Mouse (Mus musculus): Measurements from ENCODE around the gene Tbcd. TPM values are rescaled to one million over a fixed set of nuclear protein-coding genes. Genes with fewer than 3 reads are reported as not detected.

The Tbcd gene
- polyA plus RNA-seq, 1 experiment: 23.4 TPM

DNA sequence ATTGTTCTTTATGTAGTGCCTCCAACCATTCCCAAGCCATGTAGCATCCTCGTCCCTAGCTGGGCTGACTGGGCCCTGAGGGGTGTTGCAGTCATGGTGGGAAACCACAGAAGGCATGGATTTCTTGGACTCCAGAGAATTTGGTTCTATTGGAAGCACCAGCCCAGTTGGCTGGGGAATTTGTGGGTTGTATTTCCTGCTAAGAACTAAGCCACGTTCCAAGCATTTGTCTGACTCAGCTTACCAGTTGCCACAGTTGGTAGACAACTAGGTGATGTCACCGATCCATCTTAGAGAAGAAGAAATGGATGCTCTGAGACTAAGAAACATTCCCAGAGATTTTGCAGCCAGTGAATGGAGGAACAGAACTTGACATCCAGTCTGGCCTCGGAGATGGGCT lies 10.1 kb upstream of the Tbcd start:
- Histone ChIP-seq H3K27ac (ENCODE audit: control insufficient read depth, insufficient read depth, low read depth, low read length) (no peak overlapping the region), H3K36me3 (ENCODE audit: control insufficient read depth, insufficient read depth, low read length) (no peaks in the 10 kb centered on the region), H3K4me1 (ENCODE audit: control insufficient read depth, insufficient read depth, low read length) (no peaks in the 10 kb centered on the region; the same call in 1 of the 2 replicates), H3K27me3 (ENCODE audit: control insufficient read depth, insufficient read depth, low read length) (no peaks in the 10 kb centered on the region), H3K4me3 (ENCODE audit: control insufficient read depth, low read depth, low read length) (no peak overlapping the region)
- TF ChIP-seq POLR2A (IDR thresholded peaks at IDR 0.05; ENCODE audit: control insufficient read depth, low read depth, low read length) (no peak), CTCF (IDR thresholded peaks at IDR 0.05; ENCODE audit: control insufficient read depth, insufficient read depth, insufficient replicate concordance, low read depth, low read length) (no peak)

DNA sequence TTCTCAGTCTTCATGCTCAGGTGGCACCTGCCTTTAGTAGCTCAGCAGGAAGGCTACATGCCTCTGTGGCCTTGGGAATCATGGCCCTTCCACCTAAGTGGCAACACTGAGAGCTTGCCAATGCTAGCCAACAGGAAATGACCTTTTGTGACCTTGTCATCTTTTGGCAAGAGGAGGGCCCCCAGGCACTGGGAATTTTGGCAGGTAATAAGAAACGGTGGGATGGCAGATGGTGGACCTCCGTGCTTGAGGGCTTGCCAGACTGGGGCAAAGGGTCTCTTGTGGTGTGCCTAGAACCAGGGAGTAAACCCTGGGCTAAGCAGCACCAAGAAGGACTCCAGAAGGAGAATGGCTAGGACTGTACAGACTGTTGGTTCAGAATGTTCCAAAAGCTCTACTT lies 9.7 kb upstream of the Tbcd start:
- H3K27me3 ChIP-seq (ENCODE audit: control insufficient read depth, insufficient read depth, low read length): no peaks in the 10 kb centered on the region
- H3K36me3 ChIP-seq (ENCODE audit: control insufficient read depth, insufficient read depth, low read length): no peaks in the 10 kb centered on the region
- H3K4me1 ChIP-seq (ENCODE audit: control insufficient read depth, insufficient read depth, low read length): no peaks in the 10 kb centered on the region; the same call in 1 of the 2 replicates
- H3K27ac ChIP-seq (ENCODE audit: control insufficient read depth, insufficient read depth, low read depth, low read length): no peak overlapping the region
- TF ChIP-seq CTCF (IDR thresholded peaks at IDR 0.05; ENCODE audit: control insufficient read depth, insufficient read depth, insufficient replicate concordance, low read depth, low read length): no peak
- no peak for TF ChIP-seq POLR2A (IDR thresholded peaks at IDR 0.05; ENCODE audit: control insufficient read depth, low read depth, low read length)
- H3K4me3 ChIP-seq (ENCODE audit: control insufficient read depth, low read depth, low read length): no peak overlapping the region

DNA sequence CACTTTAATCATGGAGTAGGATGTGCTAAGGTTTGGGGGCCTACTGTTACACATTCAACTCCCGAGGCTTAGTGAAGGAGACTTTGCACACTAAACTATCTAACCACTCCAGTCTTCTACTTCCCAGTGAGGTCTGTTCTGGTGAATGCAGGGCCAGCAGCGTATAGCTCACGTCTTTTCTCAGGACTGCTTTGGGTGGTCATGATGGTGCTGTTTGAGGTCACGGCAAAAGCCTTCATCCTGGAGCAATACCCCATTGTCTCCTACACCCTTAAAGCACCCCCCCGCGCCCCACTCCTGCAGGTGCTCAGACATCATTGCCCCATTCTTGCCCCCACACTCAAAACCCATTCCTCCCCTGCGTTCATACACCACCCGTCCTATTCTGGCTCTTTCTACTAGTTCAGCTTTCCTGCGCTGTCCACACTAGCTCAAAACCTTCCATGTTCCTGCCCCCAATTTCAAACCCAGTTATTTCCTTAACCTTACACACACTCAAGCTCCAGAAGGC lies 478 bp upstream of the Tbcd start:
- Histone ChIP-seq H3K4me3 (ENCODE audit: control insufficient read depth, low read depth, low read length) (peak overlapping the region; percentile 96), H3K36me3 (ENCODE audit: control insufficient read depth, insufficient read depth, low read length) (no peaks in the 10 kb centered on the region), H3K4me1 (ENCODE audit: control insufficient read depth, insufficient read depth, low read length) (peaks cover 9% of the 10 kb centered on the region), H3K27ac (ENCODE audit: control insufficient read depth, insufficient read depth, low read depth, low read length) (no peak overlapping the region), H3K27me3 (ENCODE audit: control insufficient read depth, insufficient read depth, low read length) (no peaks in the 10 kb centered on the region)
- TF ChIP-seq CTCF (IDR thresholded peaks at IDR 0.05; ENCODE audit: control insufficient read depth, insufficient read depth, insufficient replicate concordance, low read depth, low read length) (no peak), POLR2A (IDR thresholded peaks at IDR 0.05; ENCODE audit: control insufficient read depth, low read depth, low read length) (no peak)

DNA sequence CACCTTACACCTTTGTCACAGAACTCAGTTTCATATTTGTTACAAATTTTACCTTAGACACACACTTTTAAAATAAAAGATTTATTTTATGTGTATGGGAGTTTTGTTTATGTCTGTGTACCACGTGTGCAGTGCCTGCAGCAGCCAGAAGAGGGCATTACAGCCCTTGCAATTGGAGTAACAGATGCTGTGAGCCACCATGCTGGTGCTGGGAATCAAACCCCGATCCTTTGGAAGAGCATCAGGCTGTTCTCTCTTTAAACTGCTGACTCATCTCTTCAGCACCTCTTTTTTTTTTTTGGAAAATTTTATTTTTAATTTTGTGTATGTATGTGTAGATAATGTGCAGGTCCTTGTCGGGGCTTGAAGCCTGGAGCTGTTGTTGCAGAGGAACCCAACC lies 6.1 kb downstream of the Tbcd start:
- Histone ChIP-seq H3K36me3 (ENCODE audit: control insufficient read depth, insufficient read depth, low read length) (0 out of 2 replicates have a peak, but pooled peaks cover 1% of the 10 kb centered on the region), H3K27me3 (ENCODE audit: control insufficient read depth, insufficient read depth, low read length) (no peaks in the 10 kb centered on the region)

DNA sequence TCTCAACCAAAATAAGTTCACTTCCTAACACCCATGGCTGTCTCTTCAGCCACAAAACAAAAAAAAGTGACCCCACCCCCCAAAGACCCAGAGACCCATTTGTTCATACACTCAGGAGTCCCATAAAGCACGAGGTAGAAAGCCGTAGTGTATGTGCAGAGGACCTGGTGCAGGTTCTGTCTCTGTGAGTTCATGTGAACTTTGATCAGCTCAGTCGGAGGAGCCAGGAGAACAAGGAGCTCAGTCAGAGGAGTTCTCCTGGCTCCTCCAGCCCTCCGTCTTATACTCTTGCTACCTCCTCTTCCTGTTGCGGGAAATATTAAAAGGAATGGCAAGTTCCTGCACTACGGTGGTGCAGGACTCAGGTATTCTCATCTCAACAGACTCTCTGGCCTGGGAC lies 15.7 kb downstream of the Tbcd start:
- Histone ChIP-seq H3K4me1 (ENCODE audit: control insufficient read depth, insufficient read depth, low read length) (peaks cover 10% of the 10 kb centered on the region), H3K27ac (ENCODE audit: control insufficient read depth, insufficient read depth, low read depth, low read length) (no peak overlapping the region), H3K27me3 (ENCODE audit: control insufficient read depth, insufficient read depth, low read length) (no peaks in the 10 kb centered on the region), H3K36me3 (ENCODE audit: control insufficient read depth, insufficient read depth, low read length) (no peaks in the 10 kb centered on the region), H3K4me3 (ENCODE audit: control insufficient read depth, low read depth, low read length) (no peak overlapping the region)
- TF ChIP-seq CTCF (IDR thresholded peaks at IDR 0.05; ENCODE audit: control insufficient read depth, insufficient read depth, insufficient replicate concordance, low read depth, low read length) (no peak), POLR2A (IDR thresholded peaks at IDR 0.05; ENCODE audit: control insufficient read depth, low read depth, low read length) (no peak)

More for the DNA sequence above, 6.1 kb downstream of the Tbcd start:
- H3K4me3 ChIP-seq (ENCODE audit: control insufficient read depth, low read depth, low read length): no peak overlapping the region
- no peak for TF ChIP-seq POLR2A (IDR thresholded peaks at IDR 0.05; ENCODE audit: control insufficient read depth, low read depth, low read length)
- peak; percentile 38; the same call in 1 of the 2 replicates for TF ChIP-seq CTCF (IDR thresholded peaks at IDR 0.05; ENCODE audit: control insufficient read depth, insufficient read depth, insufficient replicate concordance, low read depth, low read length)
- no peaks in the 10 kb centered on the region; the same call in 1 of the 2 replicates for H3K4me1 ChIP-seq (ENCODE audit: control insufficient read depth, insufficient read depth, low read length)
- no peak overlapping the region for H3K27ac ChIP-seq (ENCODE audit: control insufficient read depth, insufficient read depth, low read depth, low read length)

DNA sequence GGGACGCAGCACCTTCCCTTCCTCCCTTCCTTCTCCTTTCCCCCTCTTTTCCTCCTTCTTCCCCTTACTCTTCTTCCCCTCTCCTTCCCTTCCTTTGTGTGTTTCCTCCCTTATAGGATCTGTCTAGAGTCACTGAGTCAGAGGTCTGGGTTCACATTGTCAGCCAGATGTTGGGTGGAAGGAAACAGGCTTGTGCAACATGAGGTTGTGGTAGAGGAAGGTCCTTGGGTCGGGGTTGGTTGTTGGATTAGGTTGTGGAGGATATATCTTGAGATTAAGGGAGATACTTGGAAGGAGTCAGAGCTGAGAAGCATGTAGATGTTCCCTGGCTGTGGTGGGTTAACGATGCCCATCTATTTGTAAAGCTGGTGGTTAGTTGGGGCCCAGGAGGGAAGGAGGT lies 23.1 kb downstream of the Tbcd start:
- Histone ChIP-seq H3K36me3 (ENCODE audit: control insufficient read depth, insufficient read depth, low read length) (peaks cover 2% of the 10 kb centered on the region; the same call in 1 of the 2 replicates), H3K27me3 (ENCODE audit: control insufficient read depth, insufficient read depth, low read length) (no peaks in the 10 kb centered on the region), H3K4me1 (ENCODE audit: control insufficient read depth, insufficient read depth, low read length) (peaks cover 10% of the 10 kb centered on the region), H3K27ac (ENCODE audit: control insufficient read depth, insufficient read depth, low read depth, low read length) (no peak overlapping the region), H3K4me3 (ENCODE audit: control insufficient read depth, low read depth, low read length) (no peak overlapping the region)
- no peak for TF ChIP-seq CTCF (IDR thresholded peaks at IDR 0.05; ENCODE audit: control insufficient read depth, insufficient read depth, insufficient replicate concordance, low read depth, low read length)
- 0 out of 2 replicates have a peak, but pooled peaks have one; percentile 2 for TF ChIP-seq POLR2A (IDR thresholded peaks at IDR 0.05; ENCODE audit: control insufficient read depth, low read depth, low read length)

DNA sequence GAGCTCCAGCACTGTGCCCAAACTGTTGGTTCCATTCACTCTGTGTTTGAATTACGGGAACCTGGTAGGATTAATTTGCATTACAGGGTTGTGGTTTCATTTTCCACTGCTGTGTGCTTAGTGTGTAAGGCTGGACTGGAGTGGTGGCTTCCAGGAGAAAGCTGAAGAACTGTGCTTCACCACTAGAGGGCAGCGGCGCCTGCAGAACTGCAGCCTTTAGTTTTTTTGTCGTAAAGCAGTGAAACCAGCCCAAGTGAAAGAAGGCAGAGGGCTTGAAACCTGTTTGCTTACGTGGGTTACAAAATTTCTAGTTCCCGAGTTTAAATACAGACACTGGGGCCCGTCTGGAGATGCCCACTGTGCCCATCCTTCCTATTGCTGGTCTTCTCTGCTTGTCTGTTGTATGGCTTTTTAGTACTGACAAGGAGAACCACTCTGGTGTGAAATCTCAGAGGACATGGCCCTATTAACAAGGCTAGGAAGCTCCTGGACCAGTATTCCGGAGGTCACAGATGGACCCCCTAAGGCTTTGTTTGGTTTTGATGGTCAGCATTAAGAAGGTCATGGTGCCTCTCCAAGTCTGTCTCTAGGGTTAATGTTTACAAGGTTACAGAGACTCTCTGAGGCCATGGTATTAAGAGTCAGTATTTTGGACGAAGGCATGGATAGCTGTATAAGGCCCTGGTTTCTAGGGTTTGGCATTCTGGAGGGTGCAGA lies 24.1 kb downstream of the Tbcd start:
- TF ChIP-seq CTCF (IDR thresholded peaks at IDR 0.05; ENCODE audit: control insufficient read depth, insufficient read depth, insufficient replicate concordance, low read depth, low read length) (peak; percentile 83; the same call in 1 of the 2 replicates), POLR2A (IDR thresholded peaks at IDR 0.05; ENCODE audit: control insufficient read depth, low read depth, low read length) (no peak)

More for the DNA sequence above, 24.1 kb downstream of the Tbcd start:
- Histone ChIP-seq H3K27me3 (ENCODE audit: control insufficient read depth, insufficient read depth, low read length) (no peaks in the 10 kb centered on the region), H3K36me3 (ENCODE audit: control insufficient read depth, insufficient read depth, low read length) (peaks cover 2% of the 10 kb centered on the region; the same call in 1 of the 2 replicates), H3K4me3 (ENCODE audit: control insufficient read depth, low read depth, low read length) (no peak overlapping the region), H3K4me1 (ENCODE audit: control insufficient read depth, insufficient read depth, low read length) (peaks cover 6% of the 10 kb centered on the region), H3K27ac (ENCODE audit: control insufficient read depth, insufficient read depth, low read depth, low read length) (no peak overlapping the region)

Data from testis, adult 2 months (tissue).